Mouse (Mus musculus): ENCODE data around the gene Mfsd6l.

Gene Mfsd6l

GRCm38 (mm10) chr11:68602200-68602931, 46.4 kb downstream of the Mfsd6l start:
- no peak for DNase-seq (ENCODE audit: low read depth, low spot score)

GRCm38 (mm10) chr11:68607046-68607445, 51.1 kb downstream of the Mfsd6l start:
- DNase-seq (ENCODE audit: low read depth, low spot score): no peak
